13 mouse cellular contexts compared by ENCODE assay signal in genomic region chr6:95198611-95199010, GRCm38 (mm10).
DNase-seq lines count a peak whose midpoint lies in the region; ATAC-seq lines count a peak whose summit lies in the region.
"Had no signal": no experiment of that assay in that cellular context is flagged by ENCODE, and none has a peak within 500 bp of the region (broad histone marks: within the 10 kb centered on the region; RNA-seq: fewer than 3 reads in every experiment).

No protein-coding gene starts in this region.

- ATAC-seq in CD4-positive, CD25-positive, alpha-beta regulatory T cell, adult 4 months: no peak

- peak; percentile 75 for DNase-seq in brain, adult 2 months (ENCODE audit: low read depth, low spot score)
- DNase-seq in brain, embryonic 18.5 days (ENCODE audit: low read depth, low spot score): peak; percentile 37
- DNase-seq in layer of hippocampus, adult 9-11 months: peak; percentile 77
- DNase-seq in left cerebral cortex, postnatal 36 days (ENCODE audit: low spot score in 2 of 2): peak; percentile 52 to 62
- no peak for DNase-seq in heart, postnatal 25 days (ENCODE audit: low spot score)
- DNase-seq in kidney, adult 8-10 months: no peak
- no peak for DNase-seq in adipocyte (ENCODE audit: low spot score)
- DNase-seq: adrenal gland, postnatal 36 days; cerebellum, postnatal 25 days; gastrocnemius, adult 2 months; heart, adult 11 months; midbrain, embryonic 14.5 days had no signal

- intact Hi-C loops in left cerebral cortex, postnatal 36 days (cut with DNase I): no loop called here
- intact Hi-C loops in heart, postnatal 25 days (cut with DNase I): no loop called here

Comparison
In these comparisons a context has a peak if more than half of its experiments do, and no peak if none do; other contexts are left out.
1. DNase-seq: peak in brain, adult 2 months (single experiment), brain, embryonic 18.5 days (single experiment), layer of hippocampus, adult 9-11 months (single experiment) and left cerebral cortex, postnatal 36 days (2 of 2); none in heart, postnatal 25 days (single experiment), kidney, adult 8-10 months (0 of 2) and adipocyte (single experiment).